13 mouse cellular contexts compared by ENCODE assay signal in the genomic region with DNA sequence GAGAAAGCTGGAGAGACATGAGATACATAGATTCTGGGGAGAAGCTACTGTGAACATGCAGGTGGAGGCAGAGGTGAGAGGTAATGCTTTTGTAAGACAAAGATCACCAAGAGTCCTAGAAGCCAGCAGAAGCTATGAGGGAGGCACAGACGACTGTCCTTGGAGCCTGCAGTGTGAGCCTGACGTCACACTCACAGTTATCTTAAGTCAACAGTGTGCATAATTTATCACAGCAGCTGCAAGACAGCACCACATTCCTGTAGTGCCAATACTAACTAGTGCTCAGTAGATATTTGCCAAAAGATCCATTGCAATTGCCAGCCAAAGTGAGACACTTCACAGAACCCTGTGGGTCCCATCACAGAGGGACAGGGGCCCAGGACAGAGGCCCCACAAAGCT.
DNase-seq lines count a peak whose midpoint lies in the region; ATAC-seq lines count a peak whose summit lies in the region.
"Had no signal": no experiment of that assay in that cellular context is flagged by ENCODE, and none has a peak within 500 bp of the region (broad histone marks: within the 10 kb centered on the region; RNA-seq: fewer than 3 reads in every experiment).

No protein-coding gene starts in this region.

- peak; percentile 31 for DNase-seq in ovary, adult 18-20 months (ENCODE audit: low spot score)
- no peak for DNase-seq in ovary, postnatal 14 days (ENCODE audit: low spot score)
- peak; percentile 39 for DNase-seq in telencephalon, adult 2 months (ENCODE audit: low read depth, low spot score)
- no peak for DNase-seq in left cerebral cortex, adult 11 months (ENCODE audit: low spot score)
- no peak for DNase-seq in cerebellum, postnatal 4 days (ENCODE audit: low spot score in 2 of 2)
- DNase-seq: cerebellum, adult 11 months; gastrocnemius, postnatal 25 days; kidney, adult 9 months; lung, adult 18-20 months had no signal

- no peaks in the 10 kb centered on the region for H3K36me3 ChIP-seq in forebrain, embryonic 13.5 days (ENCODE audit: poor library complexity, severe bottlenecking)
- H3K36me3 ChIP-seq in forebrain, embryonic 12.5 days (replicated peaks): no peaks in the 10 kb centered on the region
- no peaks in the 10 kb centered on the region for H3K36me3 ChIP-seq in intestine, embryonic 16.5 days (ENCODE audit: control insufficient read depth, insufficient read depth, low read length)
- H3K36me3 ChIP-seq: midbrain, embryonic 15.5 days had no signal

- no peak overlapping the region for H3K4me2 ChIP-seq in forebrain, embryonic 13.5 days
- no peak overlapping the region for H3K4me2 ChIP-seq in forebrain, embryonic 12.5 days
- H3K4me2 ChIP-seq in intestine, embryonic 16.5 days (ENCODE audit: low read depth, low read length): no peak overlapping the region
- H3K4me2 ChIP-seq: midbrain, embryonic 15.5 days had no signal

- 49% methylated on average over 2 of the region's 2 CpGs for WGBS in forebrain, embryonic 13.5 days
- WGBS in forebrain, embryonic 12.5 days: 59% methylated on average over 2 of the region's 2 CpGs
- 10% methylated on average over 2 of the region's 2 CpGs for WGBS in intestine, embryonic 16.5 days

- H3K9ac ChIP-seq in forebrain, embryonic 13.5 days: no peak overlapping the region
- no peak overlapping the region for H3K9ac ChIP-seq in forebrain, embryonic 12.5 days
- H3K9ac ChIP-seq in intestine, embryonic 16.5 days (ENCODE audit: low read depth, low read length): no peak overlapping the region
- H3K9ac ChIP-seq: midbrain, embryonic 15.5 days had no signal

- no peak overlapping the region for H3K27ac ChIP-seq in forebrain, embryonic 13.5 days
- no peak overlapping the region for H3K27ac ChIP-seq in forebrain, embryonic 12.5 days
- no peak overlapping the region for H3K27ac ChIP-seq in intestine, embryonic 16.5 days (ENCODE audit: low read length)
- H3K27ac ChIP-seq: midbrain, embryonic 15.5 days had no signal

- no peaks in the 10 kb centered on the region for H3K27me3 ChIP-seq in forebrain, embryonic 13.5 days
- no peaks in the 10 kb centered on the region for H3K27me3 ChIP-seq in forebrain, embryonic 12.5 days
- no peaks in the 10 kb centered on the region for H3K27me3 ChIP-seq in intestine, embryonic 16.5 days (replicated peaks; ENCODE audit: control insufficient read depth, insufficient read depth, low read length)
- H3K27me3 ChIP-seq: midbrain, embryonic 15.5 days had no signal

- H3K9me3 ChIP-seq in forebrain, embryonic 13.5 days (replicated peaks): no peaks in the 10 kb centered on the region
- H3K9me3 ChIP-seq in forebrain, embryonic 12.5 days: no peaks in the 10 kb centered on the region
- no peaks in the 10 kb centered on the region for H3K9me3 ChIP-seq in intestine, embryonic 16.5 days (ENCODE audit: control insufficient read depth, low read length)
- H3K9me3 ChIP-seq: midbrain, embryonic 15.5 days had no signal

- H3K4me3 ChIP-seq in forebrain, embryonic 13.5 days: no peak overlapping the region
- H3K4me3 ChIP-seq in forebrain, embryonic 12.5 days (replicated peaks): no peak overlapping the region
- no peak overlapping the region for H3K4me3 ChIP-seq in intestine, embryonic 16.5 days (ENCODE audit: low read length)
- H3K4me3 ChIP-seq: midbrain, embryonic 15.5 days had no signal

- ATAC-seq in forebrain, embryonic 13.5 days: peak; percentile 69; the same call in 1 of the 2 replicates
- no peak for ATAC-seq in forebrain, embryonic 12.5 days (ENCODE audit: low FRiP score)
- ATAC-seq in intestine, embryonic 16.5 days: peak; percentile 90
- ATAC-seq: midbrain, embryonic 15.5 days had no signal

- no peaks in the 10 kb centered on the region for H3K4me1 ChIP-seq in forebrain, embryonic 13.5 days
- H3K4me1 ChIP-seq in forebrain, embryonic 12.5 days: no peaks in the 10 kb centered on the region
- peaks cover 5% of the 10 kb centered on the region; the same call in 1 of the 2 replicates for H3K4me1 ChIP-seq in intestine, embryonic 16.5 days (ENCODE audit: control insufficient read depth, insufficient read depth, low read length)
- H3K4me1 ChIP-seq: midbrain, embryonic 15.5 days had no signal

Comparison
In these comparisons a context has a peak if more than half of its experiments do, and no peak if none do; other contexts are left out.
1. DNase-seq: peak in ovary, adult 18-20 months (single experiment) and telencephalon, adult 2 months (single experiment); none in ovary, postnatal 14 days (single experiment), left cerebral cortex, adult 11 months (single experiment) and cerebellum, postnatal 4 days (0 of 2).